Mouse (Mus musculus): ENCODE data around the gene Phf5a. TPM values are rescaled to one million over a fixed set of nuclear protein-coding genes. Genes with fewer than 3 reads are reported as not detected.

Phf5a gene
- total and polyA plus RNA-seq, 3 experiments: 10.3 to 99.2 (median 79.6) TPM

DNA sequence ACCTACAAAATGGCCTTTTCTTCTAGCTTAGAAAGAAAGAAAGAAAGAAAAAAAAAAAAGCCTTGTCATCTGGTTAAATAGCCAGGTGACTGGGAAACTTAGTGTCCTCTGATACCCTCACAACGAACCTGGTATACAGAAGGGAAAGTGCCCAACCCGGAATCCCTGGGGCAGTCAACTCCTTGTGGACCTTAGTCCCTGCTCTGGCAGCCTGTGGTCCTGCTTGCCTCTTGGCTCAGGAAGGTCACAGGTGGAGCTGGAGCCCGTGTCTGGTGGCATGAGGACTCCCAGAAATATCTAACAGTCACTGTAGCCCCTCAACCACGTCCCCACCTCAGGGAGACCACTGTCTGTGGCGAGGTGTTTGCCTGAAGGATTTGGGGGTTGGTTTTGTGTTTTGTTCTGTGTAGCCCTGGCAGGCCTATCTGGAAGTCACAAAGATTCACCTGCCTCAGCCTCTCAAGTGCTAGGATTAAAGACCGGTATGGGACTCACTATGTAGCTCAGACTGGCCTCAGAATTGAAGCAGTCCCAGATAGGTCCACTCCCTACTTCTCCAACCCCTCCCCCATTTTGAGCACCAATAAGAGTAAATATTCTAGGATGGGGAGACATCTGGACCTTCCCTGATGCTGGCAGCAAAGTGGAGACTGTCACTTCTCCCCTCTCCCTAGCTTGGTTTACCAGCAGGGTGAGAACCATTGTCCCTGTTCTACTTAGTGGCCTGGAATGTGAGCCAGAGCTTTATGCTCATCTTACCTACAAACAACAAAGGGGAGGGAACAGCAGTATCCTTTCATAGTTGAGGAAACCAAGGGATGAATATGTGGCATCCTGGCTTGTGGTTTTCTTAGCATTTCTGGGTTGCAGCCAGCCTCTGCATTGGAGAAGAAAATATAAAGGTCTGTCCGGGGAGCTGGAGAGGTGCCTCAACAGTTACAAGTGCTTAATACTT, 34.5 kb downstream of the Phf5a start:
- ATAC-seq (ENCODE audit: extremely low read depth, insufficient number of reproducible peaks, low FRiP score, poor library complexity, severe bottlenecking) (no peak), DNase-seq (ENCODE audit: low spot score) (no peak)
- no peak for TF ChIP-seq GATA1 (IDR thresholded peaks at IDR 0.05; ENCODE audit: borderline replicate concordance, low read length)
- TF ChIP-seq POLR2AphosphoS5 (IDR thresholded peaks at IDR 0.05; ENCODE audit: insufficient replicate concordance, low read depth, low read length): no peak
- no peak for TF ChIP-seq CTCF (IDR thresholded peaks at IDR 0.05; ENCODE audit: low read depth, low read length)
- TF ChIP-seq TAL1 (conservative IDR thresholded peaks at IDR 0.05; ENCODE audit: low read depth, low read length): no peak
- no peak for TF ChIP-seq GATA2 (IDR thresholded peaks at IDR 0.05; ENCODE audit: borderline replicate concordance, low read depth, low read length)
- H3K27me3 ChIP-seq (ENCODE audit: insufficient read depth, low read length): peaks cover 62% of the 10 kb centered on the region
- no peak overlapping the region for H3K4me3 ChIP-seq (ENCODE audit: low read depth, low read length)
- H3K9me3 ChIP-seq (replicated peaks): no peaks in the 10 kb centered on the region
- H3K4me1 ChIP-seq (ENCODE audit: insufficient read depth, low read depth, low read length): peaks cover 27% of the 10 kb centered on the region
- no peaks in the 10 kb centered on the region for H3K36me3 ChIP-seq (replicated peaks)

DNA sequence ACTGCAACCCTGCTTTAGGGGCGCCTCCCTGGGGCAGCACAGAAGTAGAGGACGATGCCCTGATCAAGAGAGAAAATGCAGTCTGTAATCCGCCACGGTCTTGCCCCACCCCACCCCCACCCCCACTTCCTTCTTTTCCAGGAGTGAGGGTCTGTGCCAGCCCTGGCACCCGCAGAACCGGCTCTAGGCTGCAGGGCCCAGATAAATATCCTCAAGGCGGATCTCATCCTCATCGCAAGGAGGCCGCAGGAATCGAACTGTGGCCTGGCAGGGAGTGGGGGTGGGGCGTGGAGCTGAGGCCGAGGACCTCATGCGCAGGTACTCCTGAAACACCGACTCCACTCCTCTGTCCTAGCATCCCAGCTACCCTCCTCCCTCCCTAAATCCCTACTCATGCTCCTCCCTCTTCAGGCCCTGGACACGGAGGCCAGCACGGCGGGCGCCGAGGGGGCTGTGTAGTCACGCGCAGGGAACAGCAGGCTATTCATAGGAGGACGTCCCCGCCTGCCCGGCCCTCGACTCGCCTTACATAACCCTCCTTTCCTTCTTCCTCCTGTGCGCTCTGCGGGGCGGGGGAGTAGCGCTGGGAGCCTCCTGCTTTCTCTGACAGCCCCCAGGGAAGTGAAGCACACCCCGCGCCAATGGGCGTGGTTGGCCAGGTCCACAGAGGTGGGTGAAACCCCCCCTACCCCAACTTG, 35.4 kb downstream of the Phf5a start:
- ATAC-seq (ENCODE audit: extremely low read depth, insufficient number of reproducible peaks, low FRiP score, poor library complexity, severe bottlenecking) (no peak), DNase-seq (ENCODE audit: low spot score) (no peak)
- peaks cover 59% of the 10 kb centered on the region for H3K27me3 ChIP-seq (ENCODE audit: insufficient read depth, low read length)
- H3K36me3 ChIP-seq (replicated peaks): no peaks in the 10 kb centered on the region
- TF ChIP-seq CTCF (IDR thresholded peaks at IDR 0.05; ENCODE audit: low read depth, low read length): no peak
- no peak for TF ChIP-seq GATA2 (IDR thresholded peaks at IDR 0.05; ENCODE audit: borderline replicate concordance, low read depth, low read length)
- TF ChIP-seq TAL1 (conservative IDR thresholded peaks at IDR 0.05; ENCODE audit: low read depth, low read length): no peak
- TF ChIP-seq POLR2AphosphoS5 (IDR thresholded peaks at IDR 0.05; ENCODE audit: insufficient replicate concordance, low read depth, low read length): no peak
- TF ChIP-seq GATA1 (IDR thresholded peaks at IDR 0.05; ENCODE audit: borderline replicate concordance, low read length): no peak
- H3K4me1 ChIP-seq (ENCODE audit: insufficient read depth, low read depth, low read length): peaks cover 31% of the 10 kb centered on the region
- peak overlapping the region; percentile 36; the same call in 1 of the 2 replicates for H3K4me3 ChIP-seq (ENCODE audit: low read depth, low read length)
- no peaks in the 10 kb centered on the region for H3K9me3 ChIP-seq (replicated peaks)

DNA sequence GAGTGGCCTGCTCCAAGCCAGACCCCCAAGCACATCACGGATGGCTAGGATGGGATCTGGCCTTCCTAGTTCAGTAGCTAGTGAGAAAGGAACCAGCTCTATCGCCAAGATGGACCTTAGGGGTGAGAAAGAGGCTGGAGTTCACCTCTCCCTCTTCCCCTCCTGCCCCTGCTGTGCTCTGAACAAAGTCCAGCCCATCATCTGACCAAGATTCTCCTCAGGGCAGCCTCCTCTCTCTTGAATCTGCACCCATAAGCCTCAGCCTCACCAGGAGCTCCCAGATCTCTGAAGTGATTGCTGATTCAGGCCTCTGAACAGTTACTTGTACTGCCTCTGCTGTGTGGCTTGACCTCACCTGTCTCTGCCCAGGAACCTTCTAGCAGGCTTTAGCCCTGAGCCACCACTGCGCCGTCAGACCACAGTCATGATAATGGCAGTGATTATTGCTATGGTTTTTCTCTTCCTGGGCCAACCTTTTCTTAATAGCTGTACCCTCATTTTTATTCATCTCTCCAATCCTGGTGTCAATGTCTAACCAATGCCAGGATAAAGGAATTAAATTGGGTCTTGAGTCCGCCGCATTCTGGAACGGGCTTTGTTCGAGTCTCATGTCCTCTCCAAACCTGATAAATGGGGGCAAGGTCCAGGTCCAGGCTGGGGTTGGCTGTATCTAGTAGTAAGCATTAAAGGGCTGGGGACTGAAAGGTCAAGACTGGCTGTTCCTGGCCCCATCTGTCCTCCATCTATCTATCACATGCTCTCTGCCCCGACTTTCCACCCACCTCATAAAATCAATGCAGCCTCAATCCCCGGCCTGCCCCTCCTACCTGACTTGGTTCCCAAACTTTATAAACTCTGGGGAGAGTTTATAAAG, 36.5 kb downstream of the Phf5a start:
- DNase-seq (ENCODE audit: low spot score): no peak
- Histone ChIP-seq H3K27me3 (ENCODE audit: insufficient read depth, low read length) (peaks cover 55% of the 10 kb centered on the region), H3K9me3 (replicated peaks) (no peaks in the 10 kb centered on the region), H3K36me3 (replicated peaks) (no peaks in the 10 kb centered on the region), H3K4me3 (ENCODE audit: low read depth, low read length) (no peak overlapping the region), H3K4me1 (ENCODE audit: insufficient read depth, low read depth, low read length) (peaks cover 38% of the 10 kb centered on the region)
- no peak for ATAC-seq (ENCODE audit: extremely low read depth, insufficient number of reproducible peaks, low FRiP score, poor library complexity, severe bottlenecking)
- TF ChIP-seq TAL1 (conservative IDR thresholded peaks at IDR 0.05; ENCODE audit: low read depth, low read length) (no peak), GATA1 (IDR thresholded peaks at IDR 0.05; ENCODE audit: borderline replicate concordance, low read length) (no peak), CTCF (IDR thresholded peaks at IDR 0.05; ENCODE audit: low read depth, low read length) (no peak)

DNA sequence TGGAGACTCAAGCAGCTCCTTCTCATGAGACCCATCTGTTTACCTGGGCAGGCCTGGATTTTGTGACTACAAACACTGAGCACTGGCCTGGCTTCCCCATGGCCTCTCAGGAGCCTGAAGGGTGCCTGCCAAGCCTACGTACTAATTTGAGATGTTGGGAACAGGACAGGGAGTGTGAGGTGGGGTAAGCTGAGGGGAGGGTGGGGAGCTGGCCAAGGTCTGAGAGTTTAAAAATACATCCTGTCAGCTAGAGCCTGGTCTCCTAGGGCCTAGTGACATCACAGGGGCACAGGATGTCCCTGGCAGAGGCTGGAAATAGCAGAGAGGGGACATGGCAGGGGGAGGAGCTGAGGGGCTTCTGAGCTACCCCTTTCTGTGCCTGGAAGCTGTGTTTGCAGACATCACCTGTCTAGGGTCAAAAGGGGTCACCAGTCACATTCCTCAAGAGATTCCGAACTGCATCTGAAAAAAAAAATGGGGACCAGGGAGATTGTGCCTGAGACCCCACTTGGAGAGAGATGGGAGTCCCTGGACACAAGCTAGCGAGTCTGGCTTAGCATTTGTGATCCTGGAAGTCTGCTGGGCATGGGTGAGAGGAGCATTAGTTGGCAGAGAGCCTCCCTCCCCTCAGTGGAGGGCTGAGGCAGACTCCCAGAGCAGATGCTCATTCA, 37.4 kb downstream of the Phf5a start:
- Histone ChIP-seq H3K4me3 (ENCODE audit: low read depth, low read length) (no peak overlapping the region), H3K9me3 (replicated peaks) (no peaks in the 10 kb centered on the region), H3K4me1 (ENCODE audit: insufficient read depth, low read depth, low read length) (peaks cover 35% of the 10 kb centered on the region), H3K27me3 (ENCODE audit: insufficient read depth, low read length) (peaks cover 46% of the 10 kb centered on the region), H3K36me3 (replicated peaks) (peaks cover under 1% of the 10 kb centered on the region)
- TF ChIP-seq POLR2AphosphoS5 (IDR thresholded peaks at IDR 0.05; ENCODE audit: insufficient replicate concordance, low read depth, low read length) (no peak), GATA1 (IDR thresholded peaks at IDR 0.05; ENCODE audit: borderline replicate concordance, low read length) (no peak)
- ATAC-seq (ENCODE audit: extremely low read depth, insufficient number of reproducible peaks, low FRiP score, poor library complexity, severe bottlenecking) (no peak), DNase-seq (ENCODE audit: low spot score) (no peak)

DNA sequence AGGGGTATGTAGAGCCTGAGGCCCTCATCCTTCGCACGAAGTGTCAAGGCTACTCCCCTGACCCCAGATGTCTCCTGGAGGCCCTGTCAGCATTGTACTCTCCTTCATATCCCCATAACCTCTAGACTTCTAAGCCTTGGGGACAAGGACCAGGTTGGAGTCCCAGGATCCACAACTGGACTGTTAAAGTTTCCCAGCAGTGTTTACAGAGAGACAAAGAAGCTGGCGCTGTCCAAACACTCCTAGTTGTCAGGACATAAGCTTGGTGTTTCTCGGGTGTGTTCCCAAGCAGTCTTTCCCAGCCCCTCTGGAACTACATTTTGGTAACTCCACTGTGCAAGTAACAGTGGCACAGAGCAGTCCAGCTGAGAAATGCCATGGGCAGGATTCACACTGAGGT, 38.2 kb downstream of the Phf5a start:
- ATAC-seq (ENCODE audit: extremely low read depth, insufficient number of reproducible peaks, low FRiP score, poor library complexity, severe bottlenecking) (no peak), DNase-seq (ENCODE audit: low spot score) (no peak)
- Histone ChIP-seq H3K27me3 (ENCODE audit: insufficient read depth, low read length) (peaks cover 43% of the 10 kb centered on the region), H3K4me3 (ENCODE audit: low read depth, low read length) (no peak overlapping the region), H3K36me3 (replicated peaks) (peaks cover 8% of the 10 kb centered on the region), H3K9me3 (replicated peaks) (no peaks in the 10 kb centered on the region), H3K4me1 (ENCODE audit: insufficient read depth, low read depth, low read length) (peaks cover 38% of the 10 kb centered on the region)
- no peak for TF ChIP-seq POLR2AphosphoS5 (IDR thresholded peaks at IDR 0.05; ENCODE audit: insufficient replicate concordance, low read depth, low read length)
- TF ChIP-seq GATA1 (IDR thresholded peaks at IDR 0.05; ENCODE audit: borderline replicate concordance, low read length): no peak
- no peak for TF ChIP-seq CTCF (IDR thresholded peaks at IDR 0.05; ENCODE audit: low read depth, low read length)
